Mouse (Mus musculus) heart, postnatal 0 days (tissue): ENCODE measurements around the gene Gm42420. TPM values are rescaled to one million over a fixed set of nuclear protein-coding genes. Genes with fewer than 3 reads are reported as not detected.
A peak's percentile ranks its signal among the peaks of the same experiment; 100 is the strongest.

ENCODE experiments used
- ATAC-seq: fragments of 200-750 bp; cut with Nextera tagmentation; 2 replicates; pipeline ENCODE4 v1.8.0; 2017; ENCODE audit warnings: low read depth, moderate number of reproducible peaks, moderate library complexity; ENCODE audit not compliant: insufficient read depth
- DNase-seq: peaks from one replicate; pipeline ENCODE4 v3.0.0-alpha.2; 2016; ENCODE audit warnings: low spot score
- H3K27ac ChIP-seq: fragments of 300-500 bp; sonication (generic); 2 replicates; pipeline ENCODE4 v1.5.1; 2014; ENCODE audit warnings: low read depth, mild to moderate bottlenecking
- H3K27me3 ChIP-seq: fragments of 300-500 bp; sonication (generic); 2 replicates; pipeline ENCODE4 v1.6.1; 2014; ENCODE audit warnings: low read length, mixed read lengths; ENCODE audit not compliant: control insufficient read depth, insufficient read depth
- H3K36me3 ChIP-seq: fragments of 300-500 bp; sonication (generic); replicated peaks from 2 replicates; pipeline ENCODE4 v1.6.1; 2014; ENCODE audit warnings: low read length, mixed read lengths; ENCODE audit not compliant: control insufficient read depth, insufficient read depth
- H3K4me1 ChIP-seq: fragments of 300-500 bp; sonication (generic); 2 replicates; pipeline ENCODE4 v1.6.1; 2014; ENCODE audit warnings: antibody characterized with exemption; ENCODE audit not compliant: control insufficient read depth, insufficient read depth
- H3K4me2 ChIP-seq: fragments of 300-500 bp; sonication (generic); 2 replicates; pipeline ENCODE4 v1.6.1; 2014; ENCODE audit warnings: low read depth, mild to moderate bottlenecking, low read length, moderate library complexity
- H3K4me3 ChIP-seq: fragments of 300-500 bp; sonication (generic); 2 replicates; pipeline ENCODE4 v1.5.1; 2014; ENCODE audit warnings: low read depth, low read length
- H3K9ac ChIP-seq: fragments of 300-500 bp; sonication (generic); replicated peaks from 2 replicates; pipeline ENCODE4 v1.6.1; 2014; ENCODE audit warnings: low read depth, low read length, mixed read lengths
- H3K9me3 ChIP-seq: fragments of 300-500 bp; sonication (generic); replicated peaks from 2 replicates; pipeline ENCODE4 v1.6.1; 2016; ENCODE audit warnings: low read length; ENCODE audit not compliant: control insufficient read depth
- CTCF ChIP-seq: IDR thresholded peaks from 2 replicates; pipeline ENCODE4 v1.5.1; 2016; ENCODE audit warnings: antibody characterized with exemption, control low read depth, low read depth
- EP300 ChIP-seq: IDR thresholded peaks from 2 replicates; pipeline ENCODE4 v1.6.1; 2016; ENCODE audit warnings: antibody characterized with exemption, low read depth
- WGBS: fragments of 180-500 bp; shearing (Covaris S2); extraction: QIAGEN DNeasy Blood & Tissue Kit; methylation state at CpG from one replicate; pipeline ENCODE4 v1.1.7; 2014; 5-methylcytosine and 5-hydroxymethylcytosine counted together
- polyA plus RNA-seq: library from polyadenylated mRNA; unstranded; fragments of >200 nt; fragmentation: Nextera tagmentation; extraction: Ambion mirVana; gene quantifications from 2 replicates; pipeline ENCODE4 v1.2.1, GENCODE M21; 2015
- total RNA-seq: library from RNA; depleted of rRNA; stranded (reverse); fragments of >200 nt; gene quantifications from 2 replicates; pipeline ENCODE4 v1.2.3, GENCODE M21; 2014; ENCODE audit warnings: low replicate concordance

Gene Gm42420
- total and polyA plus RNA-seq, 2 experiments from 2014 or later: 2.7 TPM; not detected in 1

- no peak overlapping the region for H3K4me3 ChIP-seq
- peak overlapping the region; percentile 81 for H3K27ac ChIP-seq
- peaks cover 8% of the 10 kb centered on the region for H3K4me1 ChIP-seq
- no peaks in the 10 kb centered on the region for H3K9me3 ChIP-seq
- TF ChIP-seq EP300 (no peak), CTCF (no peak)
- WGBS: 22% methylated on average over 14 of the region's 15 CpGs
- no peaks in the 10 kb centered on the region for H3K27me3 ChIP-seq
- peak; percentile 84 for ATAC-seq
- H3K36me3 ChIP-seq: no peaks in the 10 kb centered on the region
- DNase-seq: peak; percentile 88
- H3K4me2 ChIP-seq: no peak overlapping the region; the same call in 1 of the 2 replicates
- H3K9ac ChIP-seq: 0 out of 2 replicates have a peak overlapping the region, but pooled peaks have one; percentile 14
These were observed 42.6 kb upstream of the Gm42420 start for GRCm38 (mm10) chr6:39542631-39543597.

GRCm38 (mm10) chr6:39543769-39544420 lies 41.7 kb upstream of the Gm42420 start:
- Histone ChIP-seq H3K4me1 (peaks cover 8% of the 10 kb centered on the region), H3K9me3 (no peaks in the 10 kb centered on the region), H3K27ac (peak overlapping the region; percentile 81), H3K4me3 (no peak overlapping the region), H3K27me3 (no peaks in the 10 kb centered on the region), H3K4me2 (no peak overlapping the region), H3K9ac (no peak overlapping the region), H3K36me3 (no peaks in the 10 kb centered on the region)
- no peak for DNase-seq
- ATAC-seq: no peak
- WGBS: 67% methylated on average over 15 of the region's 15 CpGs
- TF ChIP-seq EP300 (no peak), CTCF (no peak)

DNA sequence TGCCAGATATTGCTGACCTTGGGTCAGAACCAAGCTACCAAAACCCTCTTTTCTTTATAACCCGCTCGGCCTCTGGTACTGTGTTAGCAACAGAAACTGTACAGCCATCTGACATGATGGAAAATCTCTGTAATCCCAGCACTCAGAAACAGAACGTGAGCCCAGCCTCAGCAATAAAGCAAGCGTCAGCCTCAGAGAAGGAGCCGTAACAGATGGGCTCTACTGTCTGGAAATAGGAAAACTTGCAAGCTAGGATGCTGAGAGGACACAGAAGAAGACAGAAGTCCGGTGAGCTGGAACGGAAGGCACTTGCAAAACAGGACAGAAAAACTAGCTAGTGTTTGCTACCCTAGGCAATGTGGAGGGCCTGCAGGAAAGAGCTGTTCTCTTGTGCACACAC lies 40.1 kb upstream of the Gm42420 start:
- no peak overlapping the region for H3K27ac ChIP-seq
- H3K36me3 ChIP-seq: no peaks in the 10 kb centered on the region
- H3K4me2 ChIP-seq: no peak overlapping the region
- no peak overlapping the region for H3K9ac ChIP-seq
- no peaks in the 10 kb centered on the region for H3K27me3 ChIP-seq
- no peaks in the 10 kb centered on the region for H3K9me3 ChIP-seq
- TF ChIP-seq CTCF: no peak
- TF ChIP-seq EP300: no peak
- H3K4me1 ChIP-seq: peaks cover 8% of the 10 kb centered on the region
- DNase-seq (no peak), ATAC-seq (no peak)
- 80% methylated on average over 7 of the region's 7 CpGs for WGBS
- H3K4me3 ChIP-seq: no peak overlapping the region

- no peaks in the 10 kb centered on the region for H3K27me3 ChIP-seq
- WGBS: 69% methylated on average over 5 of the region's 5 CpGs
- H3K27ac ChIP-seq: no peak overlapping the region
- peaks cover under 1% of the 10 kb centered on the region for H3K4me1 ChIP-seq
- ATAC-seq (no peak), DNase-seq (no peak)
- TF ChIP-seq EP300 (no peak), CTCF (no peak)
- no peak overlapping the region for H3K9ac ChIP-seq
- no peak overlapping the region for H3K4me3 ChIP-seq
- H3K4me2 ChIP-seq: no peak overlapping the region
- no peaks in the 10 kb centered on the region for H3K9me3 ChIP-seq
- no peaks in the 10 kb centered on the region for H3K36me3 ChIP-seq
These were observed 37.5 kb upstream of the Gm42420 start for GRCm38 (mm10) chr6:39548030-39548429.

DNA sequence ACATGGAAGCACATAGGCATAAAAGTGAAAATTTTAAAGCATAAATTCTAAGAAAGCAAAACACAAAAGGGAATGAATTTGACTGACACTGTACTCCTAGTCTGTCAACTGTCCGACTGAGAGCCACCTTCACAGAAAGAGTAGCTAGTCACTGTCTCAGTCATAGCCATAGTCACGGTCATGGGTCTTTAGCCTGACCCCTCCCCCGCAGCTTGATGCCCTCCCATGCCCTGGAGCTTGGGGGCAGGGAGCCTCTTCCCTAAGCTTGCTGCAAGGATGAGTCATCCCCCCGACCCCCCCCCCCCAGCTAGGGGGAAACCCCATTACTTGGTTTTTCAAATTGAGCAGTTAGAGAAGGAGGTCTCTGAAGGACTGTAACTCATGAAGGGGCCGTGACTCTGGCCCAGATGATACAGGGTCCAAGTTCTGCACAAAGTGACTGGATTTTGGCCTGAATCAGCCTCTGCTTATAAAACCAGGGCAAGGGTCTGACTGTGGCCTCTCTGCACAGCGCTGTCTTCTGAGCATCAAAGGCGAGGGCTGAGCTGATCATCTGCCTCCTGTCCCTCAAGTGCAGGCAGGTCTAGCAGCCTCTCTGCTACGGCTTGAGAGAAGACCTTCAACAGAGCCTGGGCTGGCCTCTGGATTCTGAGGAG lies 33.4 kb upstream of the Gm42420 start:
- no peak for TF ChIP-seq EP300
- no peak for TF ChIP-seq CTCF
- no peak overlapping the region for H3K9ac ChIP-seq
- H3K4me3 ChIP-seq: no peak overlapping the region
- no peaks in the 10 kb centered on the region for H3K4me1 ChIP-seq
- no peak overlapping the region for H3K27ac ChIP-seq
- H3K4me2 ChIP-seq: no peak overlapping the region
- WGBS: 55% methylated on average over 8 of the region's 8 CpGs
- no peaks in the 10 kb centered on the region for H3K9me3 ChIP-seq
- DNase-seq (no peak), ATAC-seq (no peak)
- no peaks in the 10 kb centered on the region for H3K36me3 ChIP-seq
- H3K27me3 ChIP-seq: no peaks in the 10 kb centered on the region
